Mouse (Mus musculus) myocyte (in vitro differentiated cells): ENCODE results near the gene Fip1l1. TPM values are rescaled to one million over a fixed set of nuclear protein-coding genes. Genes with fewer than 3 reads are reported as not detected.
A peak's percentile ranks its signal among the peaks of the same experiment; 100 is the strongest.

Source experiments
- H3K27me3 ChIP-seq: one replicate; pipeline ENCODE4 v1.6.1; 2011; ENCODE audit not compliant: control insufficient read depth, insufficient read depth, insufficient read length
- H3K36me3 ChIP-seq: one replicate; pipeline ENCODE4 v1.6.1; 2011; ENCODE audit not compliant: control insufficient read depth, insufficient read depth
- H3K4me2 ChIP-seq: one replicate; pipeline ENCODE4 v1.6.1; 2011; ENCODE audit warnings: low read depth, control low read depth
- H3K4me3 ChIP-seq: one replicate; pipeline ENCODE4 v1.5.1; 2011; ENCODE audit warnings: mild to moderate bottlenecking, control low read depth, moderate library complexity
- H3K79me2 ChIP-seq: one replicate; pipeline ENCODE4 v1.6.1; 2011; ENCODE audit not compliant: control insufficient read depth, insufficient read depth
- H3ac ChIP-seq: one replicate; pipeline ENCODE4 v1.6.1; 2011; ENCODE audit not compliant: control insufficient read depth, insufficient read length
- CEBPB ChIP-seq: IDR thresholded peaks from 2 replicates; pipeline ENCODE4 v1.6.1; 2011; ENCODE audit warnings: mild to moderate bottlenecking, moderate library complexity; ENCODE audit not compliant: poor library complexity, insufficient read depth, severe bottlenecking
- E2F4 ChIP-seq: IDR thresholded peaks from one replicate; pipeline ENCODE4 v1.6.1; 2011; ENCODE audit warnings: mild to moderate bottlenecking, control low read depth, moderate library complexity; ENCODE audit not compliant: insufficient read depth
- MAX ChIP-seq: IDR thresholded peaks from one replicate; pipeline ENCODE4 v1.6.1; 2011; ENCODE audit warnings: low read depth, mild to moderate bottlenecking, control low read depth
- MYOD1 ChIP-seq, 3 experiments: IDR thresholded peaks; one replicate each; pipeline ENCODE4 v1.6.1; 2011; ENCODE audit warnings: control low read depth in 2 of 3, low read depth in 2 of 3, mild to moderate bottlenecking in 2 of 3, moderate library complexity in 1 of 3; ENCODE audit not compliant: insufficient read length in 2 of 3, control insufficient read depth in 1 of 3
- MYOG ChIP-seq, 3 experiments: IDR thresholded peaks; one replicate each; pipeline ENCODE4 v1.6.1; 2011; ENCODE audit warnings: control low read depth in 2 of 3, low read depth in 2 of 3, mild to moderate bottlenecking in 2 of 3; ENCODE audit not compliant: insufficient read length in 2 of 3, control insufficient read depth in 1 of 3, insufficient read depth in 1 of 3
- POLR2A ChIP-seq: IDR thresholded peaks from one replicate; pipeline ENCODE4 v1.6.1; 2011; ENCODE audit warnings: low read depth, mild to moderate bottlenecking, control low read depth, moderate library complexity; ENCODE audit not compliant: insufficient read length
- POLR2AphosphoS2 ChIP-seq: IDR thresholded peaks from one replicate; pipeline ENCODE4 v1.6.1; 2011; ENCODE audit warnings: low read depth, control low read depth; ENCODE audit not compliant: insufficient read length
- REST ChIP-seq: IDR thresholded peaks from one replicate; pipeline ENCODE4 v1.6.1; 2011; ENCODE audit warnings: mild to moderate bottlenecking, control low read depth, moderate library complexity; ENCODE audit not compliant: insufficient read depth, insufficient read length
- SRF ChIP-seq: IDR thresholded peaks from one replicate; pipeline ENCODE4 v1.6.1; 2011; ENCODE audit warnings: low read depth; ENCODE audit not compliant: control insufficient read depth, insufficient read length
- TCF12 ChIP-seq: IDR thresholded peaks from one replicate; pipeline ENCODE4 v1.6.1; 2011; ENCODE audit warnings: mild to moderate bottlenecking, control low read depth; ENCODE audit not compliant: poor library complexity, insufficient read depth, severe bottlenecking
- TCF3 ChIP-seq: IDR thresholded peaks from one replicate; pipeline ENCODE4 v1.6.1; 2011; ENCODE audit warnings: low read depth, control low read depth; ENCODE audit not compliant: insufficient read length
- USF1 ChIP-seq: IDR thresholded peaks from one replicate; pipeline ENCODE4 v1.6.1; 2011; ENCODE audit warnings: low read depth, mild to moderate bottlenecking, control low read depth, moderate library complexity
- polyA plus RNA-seq: library from polyadenylated mRNA; unstranded; fragments of >200 nt; fragmentation: generic; extraction: Trizol; gene quantifications from one replicate; pipeline ENCODE4 v1.2.1, GENCODE M21; 2012; ENCODE audit warnings: missing spikeins

Gene Fip1l1
- 35.9 TPM for polyA plus RNA-seq

DNA sequence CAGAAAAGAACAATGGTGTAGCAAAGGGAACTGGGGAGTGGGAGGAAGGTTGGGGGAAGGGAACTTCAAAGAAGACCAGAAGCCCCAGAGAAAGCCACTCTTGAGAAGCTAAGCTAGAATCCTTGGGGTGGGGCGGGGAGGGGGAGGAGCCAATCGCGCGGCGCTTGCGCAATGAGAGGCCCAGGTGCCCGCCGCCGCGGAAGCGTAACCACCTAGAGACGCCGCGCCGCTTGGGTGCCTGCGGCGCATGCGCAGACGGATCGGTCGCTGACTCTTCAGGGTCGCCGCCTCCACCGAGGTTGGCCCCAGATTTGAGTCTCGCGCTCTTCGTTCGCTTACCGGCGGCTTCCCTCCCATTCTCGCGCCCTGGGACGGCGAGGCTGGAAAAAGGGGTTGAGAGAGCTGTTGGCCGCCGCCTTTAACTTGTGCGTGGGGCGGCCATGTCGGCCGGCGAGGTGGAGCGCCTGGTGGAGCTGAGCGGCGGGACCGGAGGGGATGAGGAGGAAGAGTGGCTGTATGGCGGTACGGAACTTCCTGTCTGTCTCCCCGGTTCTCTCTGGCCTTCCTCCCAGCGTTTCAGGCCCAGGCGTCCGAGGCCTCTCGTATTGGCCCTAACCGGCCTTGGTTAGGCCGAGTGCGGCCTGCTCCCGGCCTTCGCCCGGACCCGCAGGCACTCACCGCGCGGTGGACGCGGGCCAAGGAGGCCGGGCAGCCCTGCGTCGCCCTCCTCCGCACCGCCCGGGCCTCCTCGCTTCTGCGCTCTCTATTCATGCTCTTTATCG lies at the start of gene Fip1l1:
Fip1l1 (plus strand) TSS at position 210 of the 782 bp plus-strand sequence.
- H3K4me3 ChIP-seq: peak within 1 kb of the TSS; percentile 51
- H3ac ChIP-seq: peak within 1 kb of the TSS; percentile 39
- H3K4me2 ChIP-seq: peak within 1 kb of the TSS; percentile 84
- TF ChIP-seq CEBPB: peak; percentile 80
- no peak for TF ChIP-seq TCF12
- TF ChIP-seq POLR2A: peak; percentile 89
- peak; percentile 90 for TF ChIP-seq POLR2AphosphoS2
- H3K27me3 ChIP-seq: no peaks in the 10 kb centered on the region
- H3K36me3 ChIP-seq: no peaks in the 10 kb centered on the region
- H3K79me2 ChIP-seq: peaks cover 48% of the 10 kb centered on the region

DNA sequence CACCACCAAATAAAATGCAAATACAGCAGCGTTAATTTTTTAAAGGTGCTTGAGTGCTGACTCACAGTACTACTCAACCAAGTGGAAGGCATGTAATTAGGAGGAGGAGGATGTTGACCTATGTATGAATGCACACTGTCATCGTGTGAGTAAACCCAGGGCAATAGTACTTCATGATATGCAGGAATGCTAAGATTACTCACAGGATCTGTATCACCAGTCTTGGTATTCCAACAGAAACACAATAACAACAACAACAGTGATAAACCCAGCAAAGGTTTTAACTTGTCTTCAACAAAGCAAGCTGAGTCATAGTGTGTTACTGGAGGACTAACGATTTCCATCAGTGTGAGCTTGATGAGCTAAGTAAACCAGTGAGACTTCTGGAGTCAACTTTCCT lies 42.5 kb upstream of the Fip1l1 start:
- Histone ChIP-seq H3K27me3 (no peaks in the 10 kb centered on the region), H3K4me2 (no peak overlapping the region), H3K36me3 (no peaks in the 10 kb centered on the region), H3K4me3 (no peak overlapping the region), H3ac (no peak overlapping the region), H3K79me2 (no peaks in the 10 kb centered on the region)
- TF ChIP-seq MYOD1 (IDR thresholded peaks at IDR 0.05; ENCODE audit: control insufficient read depth in 1 of 3, insufficient read length in 2 of 3, low read depth in 2 of 3): no peak
- TF ChIP-seq CEBPB: 0 out of 2 replicates have a peak, but pooled peaks have one; percentile 13

DNA sequence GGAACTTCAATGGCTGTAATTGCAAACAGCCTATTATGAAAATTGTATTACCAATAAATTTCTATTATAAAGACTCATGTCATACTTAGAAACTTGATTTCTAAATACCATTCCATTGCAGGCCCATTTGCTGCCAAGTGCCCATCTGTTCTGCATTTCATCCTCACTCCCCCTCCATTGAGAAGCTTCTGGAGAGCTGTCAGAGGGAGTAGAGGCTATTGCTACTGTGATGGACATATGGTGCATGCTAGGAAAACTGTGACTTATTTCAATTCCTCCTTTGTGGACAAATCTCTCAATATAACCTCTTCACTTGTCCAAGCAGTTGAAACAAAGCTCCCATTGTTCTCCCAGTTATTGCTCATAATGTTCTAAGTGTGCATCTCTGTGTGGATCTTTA lies 23.6 kb upstream of the Fip1l1 start:
- Histone ChIP-seq H3ac (no peak overlapping the region), H3K36me3 (no peaks in the 10 kb centered on the region), H3K27me3 (no peaks in the 10 kb centered on the region), H3K79me2 (no peaks in the 10 kb centered on the region), H3K4me2 (no peak overlapping the region), H3K4me3 (no peak overlapping the region)
- no peak for TF ChIP-seq TCF12

- H3K36me3 ChIP-seq: no peaks in the 10 kb centered on the region
- H3ac ChIP-seq: no peak overlapping the region
- no peaks in the 10 kb centered on the region for H3K79me2 ChIP-seq
- H3K4me2 ChIP-seq: no peak overlapping the region
- no peak for TF ChIP-seq CEBPB
- no peak for TF ChIP-seq REST
- TF ChIP-seq POLR2A: no peak
- TF ChIP-seq POLR2AphosphoS2: no peak
- TF ChIP-seq E2F4: no peak
- no peak for TF ChIP-seq MYOD1 (IDR thresholded peaks at IDR 0.05; ENCODE audit: control insufficient read depth in 1 of 3, insufficient read length in 2 of 3, low read depth in 2 of 3)
- no peak for TF ChIP-seq MYOG (IDR thresholded peaks at IDR 0.05; ENCODE audit: control insufficient read depth in 1 of 3, insufficient read depth in 1 of 3, insufficient read length in 2 of 3, low read depth in 2 of 3)
- no peak for TF ChIP-seq TCF12
- TF ChIP-seq MAX: no peak
- H3K4me3 ChIP-seq: no peak overlapping the region
- H3K27me3 ChIP-seq: no peaks in the 10 kb centered on the region
These were observed 8.2 kb upstream of the Fip1l1 start for GRCm38 (mm10) chr5:74527025-74527424.

- H3ac ChIP-seq: peak overlapping the region; percentile 16
- H3K4me2 ChIP-seq: peak overlapping the region; percentile 79
- no peaks in the 10 kb centered on the region for H3K27me3 ChIP-seq
- H3K79me2 ChIP-seq: peaks cover 1% of the 10 kb centered on the region
- H3K4me3 ChIP-seq: peak overlapping the region; percentile 72
- no peaks in the 10 kb centered on the region for H3K36me3 ChIP-seq
- TF ChIP-seq TCF3: no peak
- TF ChIP-seq MAX: no peak
- TF ChIP-seq E2F4: no peak
- TF ChIP-seq MYOD1 (IDR thresholded peaks at IDR 0.05; ENCODE audit: control insufficient read depth in 1 of 3, insufficient read length in 2 of 3, low read depth in 2 of 3): no peak
- TF ChIP-seq TCF12: no peak
- no peak for TF ChIP-seq USF1
- no peak for TF ChIP-seq POLR2AphosphoS2
- TF ChIP-seq SRF: no peak
- TF ChIP-seq CEBPB: no peak
- no peak for TF ChIP-seq MYOG (IDR thresholded peaks at IDR 0.05; ENCODE audit: control insufficient read depth in 1 of 3, insufficient read depth in 1 of 3, insufficient read length in 2 of 3, low read depth in 2 of 3)
These were observed 4.5 kb upstream of the Fip1l1 start for GRCm38 (mm10) chr5:74530785-74531184.

- no peak for TF ChIP-seq REST
- peak; percentile 84 for TF ChIP-seq E2F4
- no peak for TF ChIP-seq SRF
- TF ChIP-seq MYOG (IDR thresholded peaks at IDR 0.05; ENCODE audit: control insufficient read depth in 1 of 3, insufficient read depth in 1 of 3, insufficient read length in 2 of 3, low read depth in 2 of 3): no peak
- TF ChIP-seq TCF3: no peak
- peak; percentile 73 for TF ChIP-seq USF1
- TF ChIP-seq POLR2A: peak; percentile 66
- peak; percentile 95 for TF ChIP-seq MAX
These were observed 3.5 kb upstream of the Fip1l1 start, which contains the start of gene Scfd2 for GRCm38 (mm10) chr5:74531630-74532280. TSS of gene Scfd2 (minus strand) at chr5:74531759.

More at GRCm38 (mm10) chr5:74531630-74532280, 3.5 kb upstream of the Fip1l1 start, which contains the start of gene Scfd2:
- Histone ChIP-seq H3K27me3 (no peaks in the 10 kb centered on the region), H3K4me3 (peak within 1 kb of the TSS; percentile 72), H3ac (peak within 1 kb of the TSS; percentile 16), H3K36me3 (no peaks in the 10 kb centered on the region), H3K79me2 (peaks cover 11% of the 10 kb centered on the region), H3K4me2 (peak within 1 kb of the TSS; percentile 79)
